Mouse (Mus musculus): ENCODE data around the gene Fbxl15.

Fbxl15 gene

GRCm38 (mm10) chr19:46322996-46323572 lies 4.9 kb upstream of the Fbxl15 start:
- no peak for DNase-seq (ENCODE audit: extremely low spot score, low spot score)

GRCm38 (mm10) chr19:46323716-46324115 lies 4.3 kb upstream of the Fbxl15 start:
- no peak for DNase-seq (ENCODE audit: extremely low spot score, low spot score)

GRCm38 (mm10) chr19:46324366-46324765 lies 3.6 kb upstream of the Fbxl15 start:
- DNase-seq (ENCODE audit: extremely low spot score, low spot score) = no peak

GRCm38 (mm10) chr19:46324918-46325317 lies 3.1 kb upstream of the Fbxl15 start:
- no peak for DNase-seq (ENCODE audit: extremely low spot score, low spot score)

- DNase-seq (ENCODE audit: extremely low spot score, low spot score) = no peak
These were observed 1.8 kb upstream of the Fbxl15 start for GRCm38 (mm10) chr19:46326019-46326755.

GRCm38 (mm10) chr19:46326756-46327305 lies 1.2 kb upstream of the Fbxl15 start, which contains the start of gene Psd:
Psd (minus strand) TSS chr19:46327156.
- DNase-seq (ENCODE audit: extremely low spot score, low spot score) = peak; percentile 70

- DNase-seq (ENCODE audit: extremely low spot score, low spot score) = no peak
These were observed 386 bp upstream of the Fbxl15 start for GRCm38 (mm10) chr19:46327531-46328064.

- DNase-seq (ENCODE audit: extremely low spot score, low spot score) = no peak
These were observed 1.2 kb downstream of the Fbxl15 start for GRCm38 (mm10) chr19:46329031-46329641.

- peak; percentile 79 for DNase-seq (ENCODE audit: extremely low spot score, low spot score)
These were observed 2.0 kb downstream of the Fbxl15 start for GRCm38 (mm10) chr19:46329951-46330350.

GRCm38 (mm10) chr19:46330696-46331095 lies 2.7 kb downstream of the Fbxl15 start:
- no peak for DNase-seq (ENCODE audit: extremely low spot score, low spot score)

GRCm38 (mm10) chr19:46331326-46331725 lies 3.3 kb downstream of the Fbxl15 start:
- no peak for DNase-seq (ENCODE audit: extremely low spot score, low spot score)

GRCm38 (mm10) chr19:46331936-46332335 lies 4.0 kb downstream of the Fbxl15 start:
- DNase-seq (ENCODE audit: extremely low spot score, low spot score) = no peak

GRCm38 (mm10) chr19:46332721-46333339 lies 4.8 kb downstream of the Fbxl15 start:
- no peak for DNase-seq (ENCODE audit: extremely low spot score, low spot score)

GRCm38 (mm10) chr19:46333906-46334305 lies 5.9 kb downstream of the Fbxl15 start:
- no peak for DNase-seq (ENCODE audit: extremely low spot score, low spot score)

GRCm38 (mm10) chr19:46337719-46338330 lies 9.8 kb downstream of the Fbxl15 start:
- no peak for DNase-seq (ENCODE audit: extremely low spot score, low spot score)

GRCm38 (mm10) chr19:46338331-46338936 lies 10.4 kb downstream of the Fbxl15 start, which contains the start of gene Cuedc2:
Cuedc2 (minus strand) TSS chr19:46338702.
- peak; percentile 95 for DNase-seq (ENCODE audit: extremely low spot score, low spot score)

- DNase-seq (ENCODE audit: extremely low spot score, low spot score) = no peak
These were observed 10.9 kb downstream of the Fbxl15 start for GRCm38 (mm10) chr19:46338942-46339286.

- DNase-seq (ENCODE audit: extremely low spot score, low spot score) = no peak
These were observed 11.4 kb downstream of the Fbxl15 start for GRCm38 (mm10) chr19:46339287-46339971.

GRCm38 (mm10) chr19:46344710-46345419 lies 16.9 kb downstream of the Fbxl15 start:
- DNase-seq (ENCODE audit: extremely low spot score, low spot score) = no peak
